Mouse (Mus musculus): ENCODE data around the gene Prelid1. TPM values are rescaled to one million over a fixed set of nuclear protein-coding genes. Genes with fewer than 3 reads are reported as not detected.

Gene Prelid1
- polyA plus RNA-seq, 1 experiment from 2014 or later, result 206 TPM

GRCm38 (mm10) chr13:55371007-55371681 lies 50.8 kb downstream of the Prelid1 start:
- Histone ChIP-seq H3K9me3 (replicated peaks; ENCODE audit: control insufficient read depth, low read length) (no peaks in the 10 kb centered on the region), H3K4me3 (ENCODE audit: low read depth, low read length) (no peak overlapping the region), H3K9ac (ENCODE audit: low read depth, low read length) (no peak overlapping the region), H3K36me3 (ENCODE audit: control insufficient read depth, insufficient read depth) (no peaks in the 10 kb centered on the region), H3K27ac (ENCODE audit: low read length) (no peak overlapping the region), H3K4me1 (ENCODE audit: control insufficient read depth, low read depth, low read length) (peaks cover 31% of the 10 kb centered on the region), H3K27me3 (ENCODE audit: control insufficient read depth, insufficient read depth, low read depth, low read length) (no peaks in the 10 kb centered on the region), H3K4me2 (ENCODE audit: low read depth, low read length) (no peak overlapping the region)
- no peak for ATAC-seq (ENCODE audit: low read depth)
- 57% methylated on average over 8 of the region's 8 CpGs for WGBS (ENCODE audit: insufficient replicate concordance)

- H3K4me3 ChIP-seq (ENCODE audit: low read depth, low read length), result no peak overlapping the region
- no peak overlapping the region for H3K9ac ChIP-seq (ENCODE audit: low read depth, low read length)
- no peak for ATAC-seq (ENCODE audit: low read depth)
- H3K27me3 ChIP-seq (ENCODE audit: control insufficient read depth, insufficient read depth, low read depth, low read length), result no peaks in the 10 kb centered on the region
- 50% methylated on average over 5 of the region's 5 CpGs for WGBS (ENCODE audit: insufficient replicate concordance)
- H3K27ac ChIP-seq (ENCODE audit: low read length), result no peak overlapping the region
- no peak overlapping the region for H3K4me2 ChIP-seq (ENCODE audit: low read depth, low read length)
- H3K9me3 ChIP-seq (replicated peaks; ENCODE audit: control insufficient read depth, low read length), result no peaks in the 10 kb centered on the region
- H3K36me3 ChIP-seq (ENCODE audit: control insufficient read depth, insufficient read depth), result no peaks in the 10 kb centered on the region
- peaks cover 31% of the 10 kb centered on the region for H3K4me1 ChIP-seq (ENCODE audit: control insufficient read depth, low read depth, low read length)
These were observed 51.4 kb downstream of the Prelid1 start for GRCm38 (mm10) chr13:55371740-55372139.

- no peak overlapping the region for H3K4me3 ChIP-seq (ENCODE audit: low read depth, low read length)
- no peaks in the 10 kb centered on the region for H3K9me3 ChIP-seq (replicated peaks; ENCODE audit: control insufficient read depth, low read length)
- H3K36me3 ChIP-seq (ENCODE audit: control insufficient read depth, insufficient read depth), result no peaks in the 10 kb centered on the region
- peaks cover 16% of the 10 kb centered on the region for H3K4me1 ChIP-seq (ENCODE audit: control insufficient read depth, low read depth, low read length)
- no peak overlapping the region for H3K4me2 ChIP-seq (ENCODE audit: low read depth, low read length)
- H3K27me3 ChIP-seq (ENCODE audit: control insufficient read depth, insufficient read depth, low read depth, low read length), result no peaks in the 10 kb centered on the region
- no peak overlapping the region for H3K27ac ChIP-seq (ENCODE audit: low read length)
- 62% methylated on average over 6 of the region's 6 CpGs for WGBS (ENCODE audit: insufficient replicate concordance)
- no peak for ATAC-seq (ENCODE audit: low read depth)
- H3K9ac ChIP-seq (ENCODE audit: low read depth, low read length), result no peak overlapping the region
These were observed 54.1 kb downstream of the Prelid1 start for GRCm38 (mm10) chr13:55374206-55374924.

Other genes starting within 250 kb of the Prelid1 start
- 13.9 and 14.3 TPM in 2 replicates for gene Uimc1, start 220.2 kb upstream of the Prelid1 start, polyA plus RNA-seq (2015; fragmentation: Nextera tagmentation; extraction: Ambion mirVana)
- gene Zfp346, start 215.2 kb upstream of the Prelid1 start, polyA plus RNA-seq (2015; fragmentation: Nextera tagmentation; extraction: Ambion mirVana), result 6.7 and 6.9 TPM in 2 replicates
- not detected in 2 replicates for gene Gm17617, start 187.0 kb upstream of the Prelid1 start, polyA plus RNA-seq (2015; fragmentation: Nextera tagmentation; extraction: Ambion mirVana)
- gene Fgfr4, start 167.9 kb upstream of the Prelid1 start, polyA plus RNA-seq (2015; fragmentation: Nextera tagmentation; extraction: Ambion mirVana), result 6.1 and 6.9 TPM in 2 replicates
- gene Nsd1, start 110.7 kb upstream of the Prelid1 start, polyA plus RNA-seq (2015; fragmentation: Nextera tagmentation; extraction: Ambion mirVana), result 12.2 and 13.0 TPM in 2 replicates
- gene Rab24, start 1.4 kb downstream of the Prelid1 start, polyA plus RNA-seq (2015; fragmentation: Nextera tagmentation; extraction: Ambion mirVana), result 42.2 and 50.1 TPM in 2 replicates
- 24.0 and 28.7 TPM in 2 replicates for gene Mxd3, start 9.3 kb downstream of the Prelid1 start, polyA plus RNA-seq (2015; fragmentation: Nextera tagmentation; extraction: Ambion mirVana)
- 53.3 and 55.5 TPM in 2 replicates for gene Lman2, start 42.3 kb downstream of the Prelid1 start, polyA plus RNA-seq (2015; fragmentation: Nextera tagmentation; extraction: Ambion mirVana)
- 2.8 and 3.2 TPM in 2 replicates for gene Rgs14, start 49.2 kb downstream of the Prelid1 start, polyA plus RNA-seq (2015; fragmentation: Nextera tagmentation; extraction: Ambion mirVana)
- 0.15 TPM in 1 of 2 replicates, not detected in the other for gene Slc34a1, start 77.7 kb downstream of the Prelid1 start, polyA plus RNA-seq (2015; fragmentation: Nextera tagmentation; extraction: Ambion mirVana)
- not detected in 2 replicates for gene Pfn3, start 94.7 kb downstream of the Prelid1 start, polyA plus RNA-seq (2015; fragmentation: Nextera tagmentation; extraction: Ambion mirVana)
- 147 and 184 TPM in 2 replicates for gene F12, start 106.3 kb downstream of the Prelid1 start, polyA plus RNA-seq (2015; fragmentation: Nextera tagmentation; extraction: Ambion mirVana)
- 10.4 and 12.1 TPM in 2 replicates for gene Grk6, start 124.6 kb downstream of the Prelid1 start, polyA plus RNA-seq (2015; fragmentation: Nextera tagmentation; extraction: Ambion mirVana)
- not detected in 2 replicates for gene Prr7, start 143.8 kb downstream of the Prelid1 start, polyA plus RNA-seq (2015; fragmentation: Nextera tagmentation; extraction: Ambion mirVana)
- 6.1 and 7.7 TPM in 2 replicates for gene Dbn1, start 167.6 kb downstream of the Prelid1 start, polyA plus RNA-seq (2015; fragmentation: Nextera tagmentation; extraction: Ambion mirVana)
- gene Pdlim7, start 193.2 kb downstream of the Prelid1 start, polyA plus RNA-seq (2015; fragmentation: Nextera tagmentation; extraction: Ambion mirVana), result 24.4 and 27.9 TPM in 2 replicates
- gene Dok3, start 208.8 kb downstream of the Prelid1 start, polyA plus RNA-seq (2015; fragmentation: Nextera tagmentation; extraction: Ambion mirVana), result 9.3 and 10.9 TPM in 2 replicates
- gene Ddx41, start 216.2 kb downstream of the Prelid1 start, polyA plus RNA-seq (2015; fragmentation: Nextera tagmentation; extraction: Ambion mirVana), result 20.9 and 22.0 TPM in 2 replicates

Data from liver, embryonic 16.5 days (tissue).